Mouse (Mus musculus): ENCODE data around the gene Slc35g1. TPM values are rescaled to one million over a fixed set of nuclear protein-coding genes. Genes with fewer than 3 reads are reported as not detected.

Gene Slc35g1
- polyA plus RNA-seq, 1 experiment from 2014 or later: 7.9 TPM

DNA sequence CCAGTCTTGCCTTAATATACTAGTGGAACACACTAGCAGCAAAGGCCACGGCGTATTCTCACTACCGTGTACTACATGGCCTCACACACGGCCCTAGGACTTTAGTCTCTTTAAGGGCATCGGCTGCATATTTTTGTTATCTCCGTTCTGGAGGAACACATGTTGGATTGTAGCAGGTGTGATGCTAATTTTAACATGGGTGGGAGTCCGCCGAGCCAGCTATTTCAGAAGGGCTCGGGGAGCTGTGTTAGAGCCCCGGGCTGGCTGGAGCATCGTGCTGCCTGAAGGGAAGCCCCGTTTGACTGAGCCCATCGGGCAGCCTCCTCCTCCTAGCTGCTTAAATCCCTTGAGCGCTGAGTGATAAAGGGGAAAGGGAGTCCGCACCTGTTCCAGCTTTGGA is 39.4 kb downstream of the Slc35g1 start:
- ATAC-seq (ENCODE audit: low FRiP score, low TSS enrichment): no peak
- H3K27me3 ChIP-seq (ENCODE audit: insufficient read depth, low read length): no peaks in the 10 kb centered on the region
- H3K27ac ChIP-seq (ENCODE audit: low read length): no peak overlapping the region
- no peak overlapping the region for H3K4me2 ChIP-seq (replicated peaks; ENCODE audit: low read depth, low read length)
- no peaks in the 10 kb centered on the region for H3K36me3 ChIP-seq (ENCODE audit: insufficient read depth, low read length)
- H3K4me1 ChIP-seq (ENCODE audit: insufficient read depth, low read length): no peaks in the 10 kb centered on the region
- H3K9me3 ChIP-seq (ENCODE audit: low read length): peaks cover 4% of the 10 kb centered on the region
- no peak overlapping the region for H3K4me3 ChIP-seq (ENCODE audit: low read length)
- 91% methylated on average over 15 of the region's 15 CpGs for WGBS
- no peak overlapping the region for H3K9ac ChIP-seq (replicated peaks; ENCODE audit: low read length)

DNA sequence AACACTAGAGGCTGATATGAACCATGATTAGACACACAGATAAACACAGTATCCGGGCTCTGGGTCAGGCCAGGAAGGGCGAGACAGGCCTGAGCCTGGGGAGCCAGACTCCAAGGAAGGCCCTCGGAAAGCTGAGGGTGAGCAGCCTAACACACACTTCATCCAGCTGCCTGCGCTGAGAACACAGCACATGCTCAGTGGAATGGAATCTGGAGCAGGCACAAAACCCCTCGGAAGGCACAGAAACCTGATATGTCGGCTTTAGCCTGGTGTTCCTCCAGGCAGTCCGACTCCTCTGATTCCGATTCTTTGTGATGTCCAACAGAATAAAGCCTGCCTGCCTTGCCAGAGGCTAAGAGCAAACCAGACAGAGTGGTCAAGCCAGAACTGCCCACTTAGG is 46.1 kb downstream of the Slc35g1 start:
- 49% methylated on average over 8 of the region's 8 CpGs for WGBS
- no peak for ATAC-seq (ENCODE audit: low FRiP score, low TSS enrichment)

DNA sequence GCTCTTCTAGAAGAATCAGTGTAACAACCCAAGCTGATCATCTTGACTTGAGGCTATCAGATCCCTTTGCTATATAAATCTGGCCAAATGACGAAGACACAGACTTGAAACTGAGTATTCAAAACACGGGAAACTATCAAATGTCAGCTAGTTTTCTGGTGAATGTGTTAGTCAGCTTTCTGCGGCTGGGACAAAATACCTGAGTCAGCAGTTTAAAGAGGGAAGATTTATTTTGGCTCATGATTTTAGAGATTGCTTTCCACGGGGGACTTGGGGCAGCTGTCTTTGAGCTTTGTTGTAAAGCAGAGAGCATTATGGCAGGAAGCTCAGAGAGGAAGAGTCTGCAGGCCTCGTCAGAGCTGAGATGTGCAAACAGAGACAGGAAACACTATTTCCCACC is 50.0 kb downstream of the Slc35g1 start:
- Histone ChIP-seq H3K36me3 (ENCODE audit: insufficient read depth, low read length) (no peaks in the 10 kb centered on the region), H3K9me3 (ENCODE audit: low read length) (no peaks in the 10 kb centered on the region), H3K27me3 (ENCODE audit: insufficient read depth, low read length) (no peaks in the 10 kb centered on the region), H3K27ac (ENCODE audit: low read length) (no peak overlapping the region), H3K4me2 (replicated peaks; ENCODE audit: low read depth, low read length) (no peak overlapping the region), H3K4me1 (ENCODE audit: insufficient read depth, low read length) (no peaks in the 10 kb centered on the region), H3K4me3 (ENCODE audit: low read length) (no peak overlapping the region), H3K9ac (replicated peaks; ENCODE audit: low read length) (no peak overlapping the region)
- WGBS: 26% methylated on average over 5 of the region's 5 CpGs
- ATAC-seq (ENCODE audit: low FRiP score, low TSS enrichment): no peak

More for the DNA sequence above, 46.1 kb downstream of the Slc35g1 start:
- Histone ChIP-seq H3K9ac (replicated peaks; ENCODE audit: low read length) (no peak overlapping the region), H3K4me1 (ENCODE audit: insufficient read depth, low read length) (no peaks in the 10 kb centered on the region), H3K27ac (ENCODE audit: low read length) (no peak overlapping the region), H3K4me2 (replicated peaks; ENCODE audit: low read depth, low read length) (no peak overlapping the region), H3K27me3 (ENCODE audit: insufficient read depth, low read length) (no peaks in the 10 kb centered on the region), H3K36me3 (ENCODE audit: insufficient read depth, low read length) (no peaks in the 10 kb centered on the region), H3K9me3 (ENCODE audit: low read length) (no peaks in the 10 kb centered on the region), H3K4me3 (ENCODE audit: low read length) (no peak overlapping the region)

Other genes starting within 250 kb of the Slc35g1 start
- gene Fra10ac1, start 171.8 kb upstream of the Slc35g1 start, polyA plus RNA-seq (2015; fragmentation: Nextera tagmentation; extraction: Ambion mirVana): 37.2 and 39.6 TPM in 2 replicates
- gene Lgi1, start 131.4 kb upstream of the Slc35g1 start, polyA plus RNA-seq (2015; fragmentation: Nextera tagmentation; extraction: Ambion mirVana): 1.5 and 2.0 TPM in 2 replicates
- gene Plce1, start 85.1 kb downstream of the Slc35g1 start, polyA plus RNA-seq (2015; fragmentation: Nextera tagmentation; extraction: Ambion mirVana): 3.0 and 3.2 TPM in 2 replicates

Data from kidney, embryonic 16.5 days (tissue).